ENCODE assay signal across 18 mouse cellular contexts in the genomic region with DNA sequence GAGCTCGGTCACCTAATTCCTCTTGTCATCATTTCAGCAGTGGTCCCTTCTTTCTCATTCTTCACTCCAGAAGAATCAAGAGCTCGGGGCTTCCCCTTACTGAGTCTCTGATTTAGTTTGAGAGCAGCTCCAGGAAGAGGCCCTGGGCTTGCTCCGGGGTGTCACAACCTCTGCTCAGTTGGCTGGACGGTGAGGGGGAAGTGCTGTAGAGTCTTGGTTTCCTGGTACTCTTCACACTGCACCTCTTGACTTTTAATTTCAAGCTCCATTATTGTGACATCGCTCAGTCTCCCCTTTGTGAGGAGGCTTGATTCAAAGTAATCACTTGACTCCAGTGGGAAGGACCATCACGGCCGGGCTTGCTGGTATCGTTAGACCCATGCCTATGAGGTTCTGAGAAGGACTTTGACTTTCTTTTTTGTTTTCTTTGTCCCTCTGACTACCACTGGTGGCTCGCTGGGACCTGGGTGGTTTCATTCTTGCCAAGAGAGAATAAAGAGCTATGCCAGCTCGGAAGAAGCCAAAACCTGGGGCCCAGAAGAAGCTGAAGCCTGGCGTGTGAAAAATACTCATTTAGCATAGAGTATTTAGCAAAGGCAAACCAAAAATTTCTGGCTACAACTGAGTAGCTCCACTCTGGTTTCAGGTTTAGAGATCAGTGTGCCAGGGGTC. TPM values are rescaled to one million over a fixed set of nuclear protein-coding genes. Genes with fewer than 3 reads are reported as not detected.
DNase-seq lines count a peak whose midpoint lies in the region; TF ChIP-seq lines count a peak whose summit lies in the region.
"Had no signal": no experiment of that assay in that cellular context is flagged by ENCODE, and none has a peak within 500 bp of the region (broad histone marks: within the 10 kb centered on the region; RNA-seq: fewer than 3 reads in every experiment).

No protein-coding gene starts in this region.

- H3K27ac ChIP-seq in CH12.LX (ENCODE audit: insufficient read depth, low read depth), result peak overlapping the region; percentile 93
- H3K27ac ChIP-seq in midbrain, embryonic 10.5 days (replicated peaks), result no peak overlapping the region
- H3K27ac ChIP-seq: forebrain, embryonic 12.5 days; limb, embryonic 13.5 days; midbrain, embryonic 12.5 days had no signal

- peaks cover 0 to 2% of the 10 kb centered on the region in 2 experiments for H3K36me3 ChIP-seq in CH12.LX (replicated peaks in 1 of 2; ENCODE audit: control insufficient read depth in 1 of 2, insufficient read depth in 1 of 2, low read length in 1 of 2)
- H3K36me3 ChIP-seq in midbrain, embryonic 10.5 days, result no peaks in the 10 kb centered on the region
- H3K36me3 ChIP-seq: forebrain, embryonic 12.5 days; limb, embryonic 13.5 days; midbrain, embryonic 12.5 days had no signal

- H3K4me3 ChIP-seq in CH12.LX (replicated peaks in 1 of 3; ENCODE audit: low read depth in 2 of 3, low read length in 2 of 3, poor library complexity in 1 of 3), result peak overlapping the region; percentile 29 to 44 (median 40)
- H3K4me3 ChIP-seq in midbrain, embryonic 10.5 days, result no peak overlapping the region
- H3K4me3 ChIP-seq: forebrain, embryonic 12.5 days; limb, embryonic 13.5 days; midbrain, embryonic 12.5 days had no signal

- TF ChIP-seq CTCF in CH12.LX (conservative IDR thresholded peaks at IDR 0.05 in 1 of 2, IDR thresholded peaks at IDR 0.05 in 1 of 2; ENCODE audit: low read depth in 2 of 2, low read length in 2 of 2), result no peak

- peaks cover 16 to 65% of the 10 kb centered on the region in 2 experiments for H3K4me1 ChIP-seq in CH12.LX (ENCODE audit: control insufficient read depth in 1 of 2, insufficient read depth in 2 of 2)
- H3K4me1 ChIP-seq in midbrain, embryonic 10.5 days, result peaks cover 8% of the 10 kb centered on the region; the same call in 1 of the 2 replicates
- H3K4me1 ChIP-seq: forebrain, embryonic 12.5 days; limb, embryonic 13.5 days; midbrain, embryonic 12.5 days had no signal

- TF ChIP-seq RAD21 in CH12.LX (IDR thresholded peaks at IDR 0.05; ENCODE audit: low read depth, low read length), result no peak; the same call in 1 of the 2 replicates

- peak overlapping the region; percentile 97 for H3K4me2 ChIP-seq in CH12.LX (ENCODE audit: insufficient read depth, low read depth, poor library complexity, severe bottlenecking)
- H3K4me2 ChIP-seq: forebrain, embryonic 12.5 days; limb, embryonic 13.5 days; midbrain, embryonic 12.5 days had no signal

- DNase-seq in heart, adult 11 months, result peak; percentile 76
- DNase-seq in heart, postnatal 36 days, result no peak
- DNase-seq in CH12.LX (ENCODE audit: extremely low read depth), result peak; percentile 88
- DNase-seq in lung, postnatal 14 days, result peak; percentile 41
- peak; percentile 56 to 72 for DNase-seq in spleen, postnatal 4 days (ENCODE audit: low spot score in 2 of 2)
- DNase-seq in midbrain, embryonic 10.5 days (ENCODE audit: low spot score), result no peak
- no peak for DNase-seq in left cerebral cortex, adult 11 months (ENCODE audit: low spot score)
- no peak for DNase-seq in left cerebral cortex, postnatal 4 days
- DNase-seq: adrenal gland, postnatal 10 days; cerebellum, adult 9-10 months; kidney, adult 11 months; right cerebral cortex, postnatal 4 days had no signal

- no peaks in the 10 kb centered on the region for H3K79me2 ChIP-seq in CH12.LX (replicated peaks; ENCODE audit: control insufficient read depth, extremely low read depth, insufficient read depth, poor library complexity, severe bottlenecking)

- 86% methylated on average over 11 of the region's 11 CpGs for WGBS in midbrain, embryonic 10.5 days

- H3K9me3 ChIP-seq in CH12.LX (replicated peaks; ENCODE audit: low read length), result no peaks in the 10 kb centered on the region
- H3K9me3 ChIP-seq in midbrain, embryonic 10.5 days (replicated peaks), result no peaks in the 10 kb centered on the region
- H3K9me3 ChIP-seq: forebrain, embryonic 12.5 days; limb, embryonic 13.5 days; midbrain, embryonic 12.5 days had no signal

- intact Hi-C loops in heart, postnatal 36 days (cut with DNase I), result no loop called here
- intact Hi-C loops in left cerebral cortex, postnatal 4 days (cut with DNase I), result no loop called here

- H3K9ac ChIP-seq in CH12.LX (ENCODE audit: insufficient read depth, low read depth), result peak overlapping the region; percentile 90
- H3K9ac ChIP-seq: forebrain, embryonic 12.5 days; limb, embryonic 13.5 days; midbrain, embryonic 12.5 days had no signal

- in situ Hi-C loops in CH12.LX (cut with MboI; ENCODE audit: low pct_ligation_motif_present, low pct_unique_long_range_greater_than_20kb, low sequenced_read_pairs), result no loop called here

- dilution Hi-C loops in CH12.LX (cut with MboI; ENCODE audit: extremely low pct_ligation_motif_present, extremely low pct_unique_long_range_greater_than_20kb, low sequenced_read_pairs), result loop anchor here (25.0 kb wide), 1 partner anchor 223 kb away; a partner anchor contains a TSS

- no peaks in the 10 kb centered on the region for H3K27me3 ChIP-seq in CH12.LX (replicated peaks)
- no peaks in the 10 kb centered on the region for H3K27me3 ChIP-seq in midbrain, embryonic 10.5 days (ENCODE audit: low read depth, poor library complexity, severe bottlenecking)
- H3K27me3 ChIP-seq: forebrain, embryonic 12.5 days; limb, embryonic 13.5 days; midbrain, embryonic 12.5 days had no signal

- peak; percentile 70 for TF ChIP-seq POLR2A in CH12.LX (IDR thresholded peaks at IDR 0.05; ENCODE audit: low read depth, low read length)

- peak; percentile 62; the same call in 1 of the 2 replicates for TF ChIP-seq EP300 in CH12.LX (IDR thresholded peaks at IDR 0.05; ENCODE audit: low read length)

TF ChIP-seq in CH12.LX, 34 proteins besides CTCF, POLR2A, EP300 and RAD21 (continues in another document):
- TF ChIP-seq POLR2AphosphoS2 (IDR thresholded peaks at IDR 0.05; ENCODE audit: low read depth, low read length), result no peak
- no peak for TF ChIP-seq ZKSCAN1 (IDR thresholded peaks at IDR 0.05; ENCODE audit: borderline replicate concordance, low read depth, low read length)
- peak; percentile 72; the same call in 1 of the 2 replicates for TF ChIP-seq CHD2 (IDR thresholded peaks at IDR 0.05; ENCODE audit: low read length)
- no peak for TF ChIP-seq MXI1 (IDR thresholded peaks at IDR 0.05; ENCODE audit: low read depth, low read length)
- TF ChIP-seq MAX (IDR thresholded peaks at IDR 0.05; ENCODE audit: low read length), result no peak
- no peak for TF ChIP-seq UBTF (IDR thresholded peaks at IDR 0.05; ENCODE audit: low read depth, low read length)
- TF ChIP-seq E2F4 (IDR thresholded peaks at IDR 0.05; ENCODE audit: insufficient replicate concordance, low read depth, low read length), result no peak
- TF ChIP-seq ZNF384 (IDR thresholded peaks at IDR 0.05; ENCODE audit: low read depth, low read length), result no peak
- peak; percentile 65 for TF ChIP-seq NELFE (IDR thresholded peaks at IDR 0.05; ENCODE audit: low read depth, low read length)
- peak; percentile 42; the same call in 1 of the 2 replicates for TF ChIP-seq JUND (conservative IDR thresholded peaks at IDR 0.05; ENCODE audit: low read depth, low read length)
- TF ChIP-seq TBP (conservative IDR thresholded peaks at IDR 0.05; ENCODE audit: low read depth, low read length), result peak; percentile 14; the same call in 1 of the 2 replicates
- TF ChIP-seq JUN (IDR thresholded peaks at IDR 0.05; ENCODE audit: insufficient read depth, low read depth, low read length), result no peak
- TF ChIP-seq MAZ (IDR thresholded peaks at IDR 0.05; ENCODE audit: low read depth, low read length), result peak; percentile 41; the same call in 1 of the 2 replicates
- no peak for TF ChIP-seq GABPA (IDR thresholded peaks at IDR 0.05; ENCODE audit: insufficient replicate concordance, low read depth, low read length)
- TF ChIP-seq RCOR1 (conservative IDR thresholded peaks at IDR 0.05; ENCODE audit: low read depth, low read length), result no peak
- peak; percentile 67 for TF ChIP-seq ETS1 (conservative IDR thresholded peaks at IDR 0.05; ENCODE audit: low read depth, low read length)
- peak; percentile 85 for TF ChIP-seq ELF1 (IDR thresholded peaks at IDR 0.05; ENCODE audit: low read depth, low read length)

RNA-seq across cellular contexts. Expression of a gene that starts 21.8 kb away (rescaled TPM):
- total RNA-seq in heart, postnatal 36 days (2021), result under 1 TPM; 0.54 to 0.94 TPM
- total RNA-seq in CH12.LX (2012; rRNA removed) (0.84 and 1.3 TPM in 2 replicates), CH12.LX (2014; rRNA removed) (2.9 and 3.2 TPM in 2 replicates)
- 8.3 and 10.2 TPM in 2 replicates for polyA plus RNA-seq in CH12.LX (2012; ENCODE audit: insufficient read length, low read depth)
- polyA plus RNA-seq in midbrain, embryonic 10.5 days (2016; fragmentation: Nextera tagmentation; extraction: Ambion mirVana), result 0.66 and 0.90 TPM in 2 replicates
- total RNA-seq in left cerebral cortex, postnatal 4 days (2021), result under 1 TPM; 0.56 to 0.64 TPM

RNA-seq across cellular contexts. Expression of a gene that starts 40.0 kb away (rescaled TPM):
- under 1 TPM in 1 of 2 experiments, not detected in 1; 0.49 TPM for total RNA-seq in heart, postnatal 36 days (2021)
- total RNA-seq in CH12.LX (2012; rRNA removed) (0.25 TPM in 1 of 2 replicates, not detected in the other), CH12.LX (2014; rRNA removed) (not detected in 2 replicates)
- polyA plus RNA-seq in CH12.LX (2012; ENCODE audit: insufficient read length, low read depth), result 1.3 TPM in 1 of 2 replicates, not detected in the other
- not detected in 2 replicates for polyA plus RNA-seq in midbrain, embryonic 10.5 days (2016; fragmentation: Nextera tagmentation; extraction: Ambion mirVana)
- not detected for total RNA-seq in left cerebral cortex, postnatal 4 days (2021)
- total RNA-seq: gastrocnemius, postnatal 4 days had no signal
- polyA plus RNA-seq: embryonic facial prominence, embryonic 11.5 days; forebrain, embryonic 12.5 days; limb, embryonic 13.5 days; midbrain, embryonic 12.5 days; neural tube, embryonic 14.5 days had no signal

RNA-seq across cellular contexts. Expression of a gene that starts 40.0 kb away (rescaled TPM):
- under 1 TPM in 1 of 2 experiments, not detected in 1; 0.22 TPM for total RNA-seq in heart, postnatal 36 days (2021)
- total RNA-seq in CH12.LX (2012; rRNA removed) (1.1 and 1.2 TPM in 2 replicates), CH12.LX (2014; rRNA removed) (0.54 and 0.73 TPM in 2 replicates)
- polyA plus RNA-seq in CH12.LX (2012; ENCODE audit: insufficient read length, low read depth), result 1.3 and 1.4 TPM in 2 replicates
- polyA plus RNA-seq in midbrain, embryonic 10.5 days (2016; fragmentation: Nextera tagmentation; extraction: Ambion mirVana), result 0.11 TPM in 1 of 2 replicates, not detected in the other
- total RNA-seq in left cerebral cortex, postnatal 4 days (2021), result under 1 TPM; 0.28 to 0.36 TPM
- polyA plus RNA-seq: embryonic facial prominence, embryonic 11.5 days; midbrain, embryonic 12.5 days had no signal

RNA-seq across cellular contexts. Expression of a gene that starts 48.5 kb away (rescaled TPM):
- total RNA-seq in heart, postnatal 36 days (2021), result 10 to 100 TPM; 46.9 to 48.5 TPM
- 87.4 and 114 TPM in 2 replicates for total RNA-seq in CH12.LX (2012; rRNA removed)
- 86.7 and 91.2 TPM in 2 replicates for total RNA-seq in CH12.LX (2014; rRNA removed)
- 203 and 235 TPM in 2 replicates for polyA plus RNA-seq in CH12.LX (2012; ENCODE audit: insufficient read length, low read depth)
- polyA plus RNA-seq in midbrain, embryonic 10.5 days (2016; fragmentation: Nextera tagmentation; extraction: Ambion mirVana), result 166 and 188 TPM in 2 replicates
- total RNA-seq in left cerebral cortex, postnatal 4 days (2021), result 10 to 100 TPM; 61.2 to 70.2 TPM

RNA-seq across cellular contexts. Expression of a gene that starts 49.2 kb away (rescaled TPM):
- 1,000 to 10,000 TPM; 1,203 to 1,219 TPM for total RNA-seq in heart, postnatal 36 days (2021)
- total RNA-seq in CH12.LX (2012; rRNA removed), result 317 and 342 TPM in 2 replicates
- 676 and 764 TPM in 2 replicates for total RNA-seq in CH12.LX (2014; rRNA removed)
- polyA plus RNA-seq in CH12.LX (2012; ENCODE audit: insufficient read length, low read depth), result 494 and 505 TPM in 2 replicates
- 492 and 506 TPM in 2 replicates for polyA plus RNA-seq in midbrain, embryonic 10.5 days (2016; fragmentation: Nextera tagmentation; extraction: Ambion mirVana)
- total RNA-seq in left cerebral cortex, postnatal 4 days (2021), result 100 to 1,000 TPM; 255 TPM

Comparison
In these comparisons a context has a peak if more than half of its experiments do, and no peak if none do; other contexts are left out.
1. DNase-seq: peak in heart, adult 11 months (single experiment), CH12.LX (single experiment), lung, postnatal 14 days (single experiment) and spleen, postnatal 4 days (2 of 2); none in heart, postnatal 36 days (0 of 2), midbrain, embryonic 10.5 days (single experiment), left cerebral cortex, adult 11 months (single experiment) and left cerebral cortex, postnatal 4 days (single experiment).